Mouse (Mus musculus) lung, adult 2 months (tissue): Measurements from ENCODE around the gene Tnr.

Experiments
- CTCF ChIP-seq: fragments of 200-500 bp; IDR thresholded peaks from 2 replicates; pipeline ENCODE4 v1.5.1; 2011; ENCODE audit warnings: mild to moderate bottlenecking, low read length, control low read depth; ENCODE audit not compliant: insufficient read depth
- POLR2A ChIP-seq: fragments of 200-500 bp; IDR thresholded peaks from 2 replicates; pipeline ENCODE4 v1.6.1; 2011; ENCODE audit warnings: low read depth, mild to moderate bottlenecking, control low read depth, low read length, borderline replicate concordance; ENCODE audit errors: extremely low read depth

- no peak for TF ChIP-seq CTCF
- TF ChIP-seq POLR2A: no peak
Measured at GRCm38 (mm10) chr1:159842876-159843275, 319.3 kb downstream of the Tnr start.
